Mouse (Mus musculus) liver, embryonic 16.5 days (tissue): ENCODE data around the gene Gm17677. TPM values are rescaled to one million over a fixed set of nuclear protein-coding genes. Genes with fewer than 3 reads are reported as not detected.

Experiments
- ATAC-seq: fragments of 200-750 bp; cut with Nextera tagmentation; 2 replicates; pipeline ENCODE4 v1.8.0; 2017; ENCODE audit warnings: low read depth, mild to moderate bottlenecking, moderate number of reproducible peaks, moderate library complexity
- H3K27ac ChIP-seq: fragments of 300-500 bp; sonication (generic); 2 replicates; pipeline ENCODE4 v1.5.1; 2014; ENCODE audit warnings: mild to moderate bottlenecking, low read length
- H3K27me3 ChIP-seq: fragments of 300-500 bp; sonication (generic); 2 replicates; pipeline ENCODE4 v1.6.1; 2014; ENCODE audit warnings: low read depth, low read length, mixed read lengths; ENCODE audit not compliant: control insufficient read depth, insufficient read depth
- H3K36me3 ChIP-seq: fragments of 300-500 bp; sonication (generic); 2 replicates; pipeline ENCODE4 v1.6.1; 2014; ENCODE audit warnings: mild to moderate bottlenecking; ENCODE audit not compliant: control insufficient read depth, insufficient read depth
- H3K4me1 ChIP-seq: fragments of 300-500 bp; sonication (generic); 2 replicates; pipeline ENCODE4 v1.6.1; 2014; ENCODE audit warnings: low read depth, low read length, mixed read lengths; ENCODE audit not compliant: control insufficient read depth
- H3K4me2 ChIP-seq: fragments of 300-500 bp; sonication (generic); 2 replicates; pipeline ENCODE4 v1.6.1; 2014; ENCODE audit warnings: low read depth, low read length, mixed read lengths
- H3K4me3 ChIP-seq: fragments of 300-500 bp; sonication (generic); 2 replicates; pipeline ENCODE4 v1.5.1; 2014; ENCODE audit warnings: low read depth, mild to moderate bottlenecking, low read length
- H3K9ac ChIP-seq: fragments of 300-500 bp; sonication (generic); 2 replicates; pipeline ENCODE4 v1.6.1; 2014; ENCODE audit warnings: low read depth, low read length
- H3K9me3 ChIP-seq: fragments of 300-500 bp; sonication (generic); replicated peaks from 2 replicates; pipeline ENCODE4 v1.6.1; 2016; ENCODE audit warnings: low read length; ENCODE audit not compliant: control insufficient read depth
- WGBS: fragments of 180-500 bp; shearing (Covaris S2); extraction: QIAGEN DNeasy Blood & Tissue Kit; methylation state at CpG from one replicate; pipeline ENCODE4 v1.1.7; 2014; ENCODE audit not compliant: insufficient replicate concordance; 5-methylcytosine and 5-hydroxymethylcytosine counted together
- polyA plus RNA-seq: library from polyadenylated mRNA; unstranded; fragments of >200 nt; fragmentation: Nextera tagmentation; extraction: Ambion mirVana; gene quantifications from 2 replicates; pipeline ENCODE4 v1.2.1, GENCODE M21; 2015

Gene Gm17677
- polyA plus RNA-seq: not detected in 2 replicates

GRCm38 (mm10) chr9:35740749-35741148 is at the start of gene Gm17677:
Gene Gm17677 (plus strand): TSS chr9:35741049.
- Histone ChIP-seq H3K4me1 (no peaks in the 10 kb centered on the region), H3K36me3 (no peaks in the 10 kb centered on the region), H3K9me3 (no peaks in the 10 kb centered on the region; the same call in 1 of the 2 replicates), H3K27me3 (no peaks in the 10 kb centered on the region), H3K27ac (no peak within 1 kb of the TSS), H3K9ac (no peak within 1 kb of the TSS), H3K4me3 (no peak within 1 kb of the TSS), H3K4me2 (no peak within 1 kb of the TSS)
- ATAC-seq: no peak

DNA sequence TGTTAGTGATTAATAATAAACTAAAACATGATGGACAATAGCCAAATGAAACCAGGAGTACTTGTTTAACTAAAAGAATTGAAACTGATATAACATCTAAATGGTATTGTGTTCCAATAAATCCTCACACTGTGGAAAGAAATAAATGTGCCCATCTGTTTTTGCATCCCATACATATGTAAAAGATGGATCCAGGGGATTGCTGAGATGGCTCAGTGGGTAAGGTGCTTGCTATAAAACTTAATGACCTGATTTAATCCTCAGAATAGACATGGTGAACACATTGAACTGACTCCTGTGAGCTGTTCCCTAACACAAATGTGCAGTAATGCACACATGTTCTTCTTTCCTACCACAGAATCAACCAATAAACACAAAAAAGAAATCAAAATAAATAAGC is 48.9 kb upstream of the Gm17677 start:
- no peaks in the 10 kb centered on the region for H3K9me3 ChIP-seq
- H3K36me3 ChIP-seq: no peaks in the 10 kb centered on the region
- H3K4me2 ChIP-seq: no peak overlapping the region
- ATAC-seq: no peak
- no peak overlapping the region for H3K9ac ChIP-seq
- H3K27ac ChIP-seq: no peak overlapping the region
- H3K4me1 ChIP-seq: no peaks in the 10 kb centered on the region
- no peaks in the 10 kb centered on the region for H3K27me3 ChIP-seq
- H3K4me3 ChIP-seq: no peak overlapping the region

DNA sequence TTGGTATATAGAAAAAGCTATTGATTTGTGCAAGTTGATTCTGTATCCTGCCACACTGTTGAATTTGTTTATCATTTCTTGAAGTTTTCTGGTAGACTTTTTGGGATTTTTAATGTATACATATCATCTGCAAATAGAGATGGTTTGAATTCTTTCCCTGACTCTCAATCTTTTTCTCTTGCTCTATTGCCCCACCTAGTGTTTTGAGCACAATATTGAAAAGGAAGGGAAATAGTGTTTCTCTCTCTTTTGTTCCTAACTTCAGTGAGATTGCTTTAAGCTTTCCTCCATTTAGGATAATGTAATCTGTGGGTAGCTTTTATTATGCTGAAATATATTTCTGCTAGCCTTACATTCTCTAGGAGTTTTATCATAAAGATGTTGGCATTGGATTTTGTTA is 33.6 kb upstream of the Gm17677 start:
- ATAC-seq: no peak
- H3K9ac ChIP-seq: no peak overlapping the region

DNA sequence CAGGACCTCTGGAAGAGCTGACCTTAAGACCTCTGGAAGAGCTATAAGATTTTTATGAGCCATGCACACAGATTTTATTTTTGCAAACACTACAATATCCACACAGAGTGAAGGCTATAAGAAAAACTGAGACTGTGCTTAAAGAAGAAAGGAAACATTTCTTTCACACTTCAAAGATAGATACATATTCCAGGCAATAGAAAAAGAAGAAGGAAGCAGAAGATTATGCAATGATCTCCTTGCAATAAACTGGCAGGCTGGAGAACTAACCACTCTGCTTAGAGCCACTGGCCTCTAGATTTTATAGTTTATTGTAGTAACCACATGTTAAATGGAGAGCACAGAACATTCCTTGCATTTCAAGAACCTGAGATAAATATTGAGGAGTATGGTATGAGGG is 16.0 kb downstream of the Gm17677 start:
- Histone ChIP-seq H3K27ac (no peak overlapping the region), H3K9me3 (no peaks in the 10 kb centered on the region), H3K9ac (no peak overlapping the region), H3K4me3 (no peak overlapping the region), H3K4me2 (no peak overlapping the region), H3K36me3 (no peaks in the 10 kb centered on the region), H3K27me3 (no peaks in the 10 kb centered on the region), H3K4me1 (no peaks in the 10 kb centered on the region)
- ATAC-seq: no peak

More for the DNA sequence above, 33.6 kb upstream of the Gm17677 start:
- Histone ChIP-seq H3K4me1 (no peaks in the 10 kb centered on the region), H3K4me2 (no peak overlapping the region), H3K27me3 (no peaks in the 10 kb centered on the region), H3K27ac (no peak overlapping the region), H3K36me3 (no peaks in the 10 kb centered on the region), H3K9me3 (no peaks in the 10 kb centered on the region), H3K4me3 (no peak overlapping the region)

- 39% methylated on average over 3 of the region's 3 CpGs for WGBS
- H3K4me1 ChIP-seq: no peaks in the 10 kb centered on the region
- no peak within 1 kb of the TSS for H3K4me3 ChIP-seq
- H3K4me2 ChIP-seq: no peak within 1 kb of the TSS
- H3K36me3 ChIP-seq: no peaks in the 10 kb centered on the region
- no peak within 1 kb of the TSS for H3K9ac ChIP-seq
- no peaks in the 10 kb centered on the region for H3K9me3 ChIP-seq
- ATAC-seq: no peak
- H3K27me3 ChIP-seq: no peaks in the 10 kb centered on the region
- H3K27ac ChIP-seq: no peak within 1 kb of the TSS
Observed at GRCm38 (mm10) chr9:35778009-35778408, 37.2 kb downstream of the Gm17677 start, which contains the start of gene Gm17727. Gene Gm17727 (minus strand): TSS chr9:35778109.

DNA sequence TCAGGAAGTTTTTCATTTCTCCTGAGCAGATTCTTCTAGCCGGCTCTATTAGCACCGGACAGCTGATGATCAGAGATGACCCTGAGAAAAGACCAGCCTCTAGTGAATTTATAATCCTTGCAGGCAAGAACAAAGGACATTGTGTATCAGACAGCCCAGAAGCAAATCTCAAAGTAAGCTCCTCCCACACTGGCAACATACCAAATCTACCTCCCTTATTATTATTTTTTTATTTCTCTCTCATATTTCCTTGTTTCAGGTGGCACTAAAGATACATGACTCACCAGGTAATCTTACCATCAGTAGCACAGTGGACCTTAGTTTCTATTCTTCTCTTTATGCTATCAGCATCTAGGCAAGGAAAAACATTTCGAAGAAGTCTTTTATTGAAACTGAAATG is 49.2 kb downstream of the Gm17677 start, which contains the start of the genes Gm27235 and D730048I06Rik:
Gene Gm27235, minus strand, starts transcription at position 101 of the 400 bp plus-strand sequence.
Gene D730048I06Rik, minus strand, starts transcription at position 112 of the 400 bp plus-strand sequence.
- no peak within 1 kb of the TSS for H3K27ac ChIP-seq
- H3K9ac ChIP-seq: no peak within 1 kb of the TSS
- H3K4me2 ChIP-seq: no peak within 1 kb of the TSS
- WGBS: 67% methylated on average over 3 of the region's 3 CpGs
- no peaks in the 10 kb centered on the region for H3K4me1 ChIP-seq
- H3K27me3 ChIP-seq: no peaks in the 10 kb centered on the region
- H3K9me3 ChIP-seq: no peaks in the 10 kb centered on the region
- H3K4me3 ChIP-seq: no peak within 1 kb of the TSS
- H3K36me3 ChIP-seq: no peaks in the 10 kb centered on the region
- ATAC-seq: no peak

Other genes starting within 250 kb of the Gm17677 start
- gene Gm1113, start 222.8 kb upstream of the Gm17677 start, polyA plus RNA-seq: not detected in 2 replicates
- 0.14 and 0.18 TPM in 2 replicates for gene Ddx25, start 182.5 kb upstream of the Gm17677 start, polyA plus RNA-seq
- 5.2 and 5.8 TPM in 2 replicates for gene Pus3, start 182.5 kb upstream of the Gm17677 start, polyA plus RNA-seq
- 0.05 and 0.09 TPM in 2 replicates for gene Pate2, start 170.8 kb upstream of the Gm17677 start, polyA plus RNA-seq
- gene Hyls1, start 170.7 kb upstream of the Gm17677 start, polyA plus RNA-seq: 9.0 and 9.4 TPM in 2 replicates
- not detected in 2 replicates for gene Pate4, start 129.1 kb upstream of the Gm17677 start, polyA plus RNA-seq
- not detected in 2 replicates for gene Pate3, start 92.8 kb upstream of the Gm17677 start, polyA plus RNA-seq
- not detected in 2 replicates for gene Pate1, start 53.7 kb upstream of the Gm17677 start, polyA plus RNA-seq
- gene Gm17727, start 37.1 kb downstream of the Gm17677 start, polyA plus RNA-seq: not detected in 2 replicates
- gene Gm27235, start 49.1 kb downstream of the Gm17677 start, polyA plus RNA-seq: not detected in 2 replicates
- gene D730048I06Rik, start 49.1 kb downstream of the Gm17677 start, polyA plus RNA-seq: not detected in 2 replicates
- not detected in 2 replicates for gene 9230110F15Rik, start 103.1 kb downstream of the Gm17677 start, polyA plus RNA-seq
- gene 9230113P08Rik, start 167.4 kb downstream of the Gm17677 start, polyA plus RNA-seq: not detected in 2 replicates